Mouse (Mus musculus) brain, adult 2 months (tissue): ENCODE results near the gene Kcnq4.

Experiments used
- DNase-seq: peaks from one replicate; pipeline ENCODE4 v3.0.0; 2011; ENCODE audit warnings: low read depth, low spot score

Kcnq4 gene

DNA sequence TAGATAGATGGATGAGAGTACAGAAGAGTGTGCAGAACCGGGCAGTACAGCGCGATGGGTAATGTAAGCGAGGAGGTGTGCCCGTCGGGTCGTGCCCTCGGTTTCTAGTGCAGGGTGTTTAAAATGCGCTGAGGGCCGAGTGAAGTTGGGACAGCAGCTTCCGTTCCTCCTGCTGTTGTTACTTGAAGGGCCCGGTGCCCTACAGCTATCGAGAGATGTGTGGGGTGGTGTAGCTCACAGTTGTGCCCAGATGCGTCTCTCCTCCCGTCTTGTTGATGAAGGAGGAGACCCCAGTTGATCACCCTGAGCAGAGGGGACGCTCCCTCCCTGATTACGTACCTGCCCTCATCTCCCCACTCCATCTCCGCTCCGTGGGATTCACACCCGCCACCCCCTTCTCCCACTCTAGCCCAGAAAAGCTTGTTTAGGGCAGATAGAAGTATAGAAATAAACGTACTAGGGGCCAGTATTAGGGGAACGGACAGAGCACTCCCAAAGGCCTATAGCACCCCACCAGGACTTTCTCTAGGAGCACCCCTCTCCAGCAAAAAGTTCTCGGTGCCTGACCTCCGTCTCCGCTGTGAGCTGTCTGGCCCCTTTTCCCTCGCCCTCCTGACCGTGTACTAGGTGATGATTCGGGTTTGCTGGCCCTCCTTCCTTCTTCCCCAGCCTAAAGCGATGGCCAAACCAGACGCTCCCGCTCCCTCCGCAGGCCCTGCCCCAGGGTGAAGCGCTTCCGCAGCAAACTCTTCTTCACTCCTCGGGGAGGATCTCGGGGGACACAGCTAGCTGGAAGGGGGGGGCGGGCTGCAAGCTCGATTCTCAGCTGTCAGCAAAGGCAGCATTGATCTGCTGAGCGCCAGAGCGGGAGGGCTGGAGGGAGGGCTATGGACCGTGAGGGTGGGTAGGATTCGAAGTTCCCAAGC is at the start of gene Kcnq4:
Gene Kcnq4, minus strand, starts transcription at position 672 of the 926 bp plus-strand sequence.
- no peak for DNase-seq

DNA sequence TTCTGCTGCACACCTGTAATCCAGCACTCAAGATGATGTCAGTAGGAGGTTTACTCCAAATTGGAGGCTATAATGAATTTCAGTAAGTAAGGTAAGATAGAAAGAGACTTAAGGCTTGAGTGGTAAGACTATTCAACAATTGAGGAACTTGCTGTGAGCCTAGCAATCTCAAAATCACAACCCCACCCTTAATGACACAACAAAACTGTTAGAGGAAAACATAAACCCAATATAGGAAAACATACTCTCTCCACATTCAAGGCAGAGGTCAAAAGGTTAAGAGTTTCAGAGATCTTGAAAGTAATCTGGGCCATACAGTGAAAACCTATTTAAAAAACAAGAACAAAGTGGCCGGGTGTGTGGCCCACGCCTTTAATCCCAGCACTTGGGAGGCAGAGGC is 48.3 kb upstream of the Kcnq4 start:
- no peak for DNase-seq

DNA sequence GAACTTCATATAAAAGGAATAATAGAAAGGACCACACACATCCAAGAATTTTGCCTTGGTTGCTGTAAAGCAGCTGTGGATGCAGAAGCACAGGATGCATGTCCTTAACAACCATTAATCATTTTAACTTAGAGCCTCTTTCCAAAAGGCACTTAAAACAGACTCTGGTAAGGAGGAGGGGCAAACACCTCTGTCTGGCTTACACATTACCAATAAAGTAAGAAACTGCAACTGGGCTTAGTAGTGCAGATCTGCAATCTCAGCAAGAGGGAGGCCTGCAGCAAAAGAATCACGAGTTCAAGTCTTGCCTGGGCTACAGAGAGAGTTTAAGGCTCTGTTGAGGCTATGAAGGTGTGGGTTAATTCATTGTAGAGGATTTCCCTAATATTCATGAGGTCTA is 47.2 kb upstream of the Kcnq4 start:
- no peak for DNase-seq

DNA sequence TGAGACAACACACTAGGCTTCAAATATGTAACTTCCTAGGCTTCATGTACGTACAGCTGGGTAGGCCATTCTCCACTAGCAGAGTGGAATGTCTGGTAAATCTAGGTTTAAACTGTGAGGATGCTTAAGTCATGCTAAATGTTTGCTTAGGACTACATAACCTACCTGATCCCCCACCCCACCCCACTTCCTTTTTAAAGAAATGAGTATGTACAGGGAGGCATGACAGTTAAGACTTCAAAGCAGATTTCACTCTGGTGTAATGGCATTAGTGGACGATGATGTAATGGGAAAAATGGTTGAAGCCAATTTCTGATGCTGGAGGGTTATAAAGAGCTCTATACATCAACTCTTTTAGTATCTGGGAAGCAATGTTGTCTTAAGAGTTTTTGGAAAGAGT is 44.5 kb upstream of the Kcnq4 start:
- no peak for DNase-seq

DNA sequence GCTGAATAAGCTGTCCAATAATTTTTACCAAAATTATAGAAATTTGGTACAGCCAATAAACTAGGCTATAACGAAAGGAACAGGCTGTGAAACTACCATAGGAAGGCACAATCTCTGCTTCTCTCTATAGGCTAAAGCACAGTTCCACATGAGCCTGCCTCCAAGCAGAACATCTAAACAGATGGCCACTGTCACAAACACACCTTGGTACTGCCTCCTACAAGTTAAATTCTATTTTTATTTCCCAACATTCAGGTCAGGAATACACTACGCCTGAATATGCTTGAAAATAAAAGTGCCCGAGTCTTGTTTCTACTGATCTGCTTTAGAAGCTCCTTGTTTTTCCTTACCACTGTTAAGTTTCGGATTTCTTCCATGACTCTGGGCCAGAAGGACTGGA is 41.6 kb upstream of the Kcnq4 start:
- peak; percentile 86 for DNase-seq

DNA sequence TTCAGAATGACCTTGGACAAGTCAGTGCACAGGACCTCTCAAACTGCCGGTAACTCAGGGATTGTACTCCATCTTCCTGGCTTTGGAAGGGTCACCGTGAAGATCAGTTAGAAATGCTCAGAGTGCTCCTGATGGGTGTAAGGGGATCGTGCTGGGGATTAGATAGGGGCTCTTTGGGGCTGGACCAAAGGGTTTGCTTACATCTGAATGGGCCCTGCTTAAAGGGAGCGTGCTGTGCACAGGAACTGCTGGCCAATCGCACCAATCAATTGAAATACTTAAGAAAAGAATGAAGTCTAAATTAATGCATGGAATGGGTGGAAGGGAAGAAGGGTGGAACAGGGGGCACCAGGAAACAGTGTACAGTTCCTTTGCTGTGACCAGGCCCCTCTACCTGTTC is 7.4 kb upstream of the Kcnq4 start:
- no peak for DNase-seq

DNA sequence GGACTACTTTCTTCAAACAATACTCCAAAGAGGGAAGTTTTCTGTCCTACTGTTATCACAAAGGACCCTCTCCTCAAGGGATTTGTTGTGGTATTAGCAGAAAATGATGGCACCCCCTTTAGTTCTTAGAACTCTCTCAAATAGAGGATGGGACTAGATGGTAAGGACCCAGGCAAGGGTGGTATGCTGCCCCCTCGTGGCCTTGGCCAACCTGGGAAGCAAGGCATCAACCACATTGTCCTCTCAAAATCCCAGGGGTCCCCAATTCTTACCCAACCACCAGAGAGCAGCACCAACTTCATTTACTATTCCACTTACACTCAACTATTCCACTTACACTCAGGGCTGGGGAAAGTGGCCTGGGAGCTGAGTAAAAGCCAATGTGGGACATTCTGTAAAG is 6.9 kb upstream of the Kcnq4 start:
- peak; percentile 77 for DNase-seq

DNA sequence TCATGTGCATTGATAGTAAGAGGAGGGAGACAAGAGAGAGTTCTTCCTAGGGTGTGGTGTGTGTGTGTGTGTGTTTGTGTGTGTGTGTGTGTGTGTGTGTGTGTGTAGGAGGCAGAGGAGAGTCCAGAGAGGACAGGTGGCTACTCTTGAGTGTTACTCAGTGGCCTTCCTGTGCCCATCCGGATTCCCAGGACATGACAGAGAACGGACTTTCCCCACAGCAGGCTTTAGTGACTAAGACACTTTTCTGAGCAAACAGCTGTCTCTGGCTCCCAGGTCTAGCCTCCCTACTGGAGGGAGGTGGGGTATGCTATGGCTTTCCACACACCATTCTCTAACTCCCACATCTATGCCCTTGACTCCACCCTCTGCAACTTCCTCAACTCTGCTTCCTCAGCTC is 1.2 kb upstream of the Kcnq4 start:
- DNase-seq: no peak

DNA sequence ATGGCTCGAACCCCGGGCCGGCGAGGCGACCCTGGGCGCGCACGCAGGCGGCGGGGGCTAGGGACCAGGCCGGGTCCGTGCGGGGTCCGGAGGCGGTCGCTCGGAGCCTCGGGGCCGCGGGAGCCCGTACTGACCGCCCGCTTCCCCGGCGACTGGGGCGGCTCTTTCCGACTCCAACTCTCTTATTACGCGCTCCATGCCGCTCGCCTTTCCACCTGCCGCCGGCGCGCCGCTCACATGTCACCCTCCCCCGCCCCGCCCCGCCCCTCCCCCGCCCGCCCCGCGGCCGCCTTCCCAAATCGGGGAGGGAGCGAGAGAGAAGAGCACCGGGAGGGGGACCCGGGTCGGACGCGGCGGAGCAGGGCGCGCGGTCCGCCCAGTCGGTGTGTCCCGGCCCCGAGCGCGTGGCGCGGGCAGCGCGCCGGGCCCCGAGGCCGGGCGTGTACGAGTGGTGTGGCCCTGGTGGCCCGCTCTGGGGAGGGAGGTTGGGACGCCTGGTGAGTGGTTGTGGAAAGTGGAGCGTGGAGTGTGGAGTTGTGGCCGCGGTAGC is 1.1 kb downstream of the Kcnq4 start:
- no peak for DNase-seq

DNA sequence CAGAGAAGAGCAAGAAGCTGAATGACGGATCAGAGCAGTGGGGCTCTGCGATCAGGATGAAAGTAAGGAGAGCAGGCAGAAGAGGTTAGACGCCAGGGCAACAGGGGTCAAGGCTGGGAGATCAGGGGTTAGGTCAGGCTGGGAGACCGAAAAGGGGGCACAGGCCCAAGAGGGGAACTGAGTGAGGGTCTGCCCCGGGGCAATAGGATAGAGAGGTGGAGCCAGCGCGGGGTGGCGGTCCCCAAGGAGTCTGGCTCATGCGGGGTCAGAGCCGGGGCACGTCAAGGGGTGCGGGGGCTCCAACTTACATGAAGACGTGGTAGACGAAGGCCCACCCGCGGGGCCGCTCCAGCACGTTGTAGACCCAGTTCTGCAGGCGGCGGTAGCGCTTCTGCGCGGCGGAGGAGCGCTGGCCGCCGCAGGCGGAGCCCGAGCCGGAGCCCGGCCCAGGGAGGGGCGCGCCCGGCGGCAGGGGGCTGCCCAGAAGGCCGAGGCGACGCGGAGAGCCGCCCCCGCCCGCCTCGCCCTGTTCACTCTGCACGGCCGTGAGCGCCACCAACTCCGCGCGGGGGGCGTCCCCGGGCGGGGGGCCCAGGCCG is 1.8 kb downstream of the Kcnq4 start:
- no peak for DNase-seq

DNA sequence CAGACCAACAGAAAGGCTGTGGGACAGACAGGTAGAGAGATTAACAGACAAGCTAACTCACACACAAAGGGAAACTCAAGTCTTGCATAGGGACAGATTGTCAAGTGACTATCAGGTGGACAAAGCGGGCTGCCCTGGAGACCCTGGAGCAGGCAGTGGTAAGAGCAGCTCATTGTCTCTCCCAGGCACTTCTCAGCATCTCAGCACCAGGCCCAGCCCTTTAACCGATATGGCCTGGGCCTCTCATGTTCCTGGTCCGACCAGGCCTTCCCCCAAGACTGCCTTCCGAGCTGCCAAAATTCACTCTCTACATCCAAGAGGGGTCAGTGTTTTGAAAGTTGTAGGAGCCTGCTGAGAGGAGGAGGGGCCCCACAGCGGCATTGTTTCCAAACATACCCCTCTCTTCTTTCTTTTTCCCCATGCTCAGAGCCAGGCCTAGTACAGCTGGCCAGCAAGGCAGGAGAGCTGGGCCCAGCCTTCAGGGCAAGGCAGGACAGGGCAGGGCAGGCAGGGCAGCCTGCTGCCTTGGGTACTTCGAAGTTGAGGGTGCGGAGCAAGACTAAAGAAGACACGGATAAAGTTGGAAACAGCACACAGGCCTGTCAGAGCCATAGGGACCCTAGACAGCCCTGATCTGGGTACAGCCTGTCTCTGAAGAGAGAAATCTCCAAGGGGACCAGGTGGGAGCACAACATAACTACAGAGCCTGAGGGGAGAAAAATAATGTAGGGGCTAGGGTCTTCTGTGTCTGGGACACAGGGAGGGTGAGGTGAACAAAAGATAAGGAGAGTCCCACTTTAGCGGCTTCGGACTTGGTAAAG is 2.5 kb downstream of the Kcnq4 start:
- DNase-seq: no peak

DNA sequence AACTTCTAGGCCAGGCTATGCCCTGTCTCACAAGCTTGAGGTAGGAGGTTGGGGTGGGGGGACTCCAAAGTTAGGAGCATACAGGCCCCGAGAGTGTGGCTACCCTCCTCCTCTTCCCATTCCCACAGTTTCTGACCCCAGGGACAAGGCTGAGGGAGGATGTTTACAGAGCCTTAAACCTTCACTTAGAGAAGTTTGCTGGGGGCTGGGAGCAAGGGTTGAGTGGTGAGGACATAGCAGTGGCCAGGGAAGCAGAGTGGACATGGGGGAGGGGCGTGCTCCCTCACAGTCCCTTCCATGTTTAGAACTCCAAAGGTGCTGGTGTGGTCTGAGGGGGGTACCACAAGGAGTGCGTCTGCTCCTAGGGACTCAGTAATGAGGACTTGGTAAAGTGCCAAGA is 4.8 kb downstream of the Kcnq4 start:
- no peak for DNase-seq

DNA sequence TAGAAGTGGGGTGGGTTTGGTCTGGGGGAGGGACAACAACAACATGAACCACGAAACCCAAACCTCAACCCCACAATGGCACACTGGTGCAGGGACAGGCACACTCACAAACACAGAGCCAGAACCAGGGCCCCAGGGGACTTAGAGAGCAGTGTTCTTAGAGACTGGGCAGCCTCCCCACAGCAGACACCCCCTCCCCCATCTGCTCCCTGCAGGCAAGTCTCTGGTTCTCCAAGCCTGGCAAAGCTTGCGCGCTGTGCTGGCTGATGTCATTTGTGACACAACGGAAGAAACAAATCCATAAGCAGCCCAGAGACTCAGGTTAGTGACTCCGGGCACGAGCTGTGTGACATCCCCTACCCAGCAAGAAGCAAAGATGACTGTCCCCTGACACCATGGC is 7.1 kb downstream of the Kcnq4 start:
- DNase-seq: no peak

DNA sequence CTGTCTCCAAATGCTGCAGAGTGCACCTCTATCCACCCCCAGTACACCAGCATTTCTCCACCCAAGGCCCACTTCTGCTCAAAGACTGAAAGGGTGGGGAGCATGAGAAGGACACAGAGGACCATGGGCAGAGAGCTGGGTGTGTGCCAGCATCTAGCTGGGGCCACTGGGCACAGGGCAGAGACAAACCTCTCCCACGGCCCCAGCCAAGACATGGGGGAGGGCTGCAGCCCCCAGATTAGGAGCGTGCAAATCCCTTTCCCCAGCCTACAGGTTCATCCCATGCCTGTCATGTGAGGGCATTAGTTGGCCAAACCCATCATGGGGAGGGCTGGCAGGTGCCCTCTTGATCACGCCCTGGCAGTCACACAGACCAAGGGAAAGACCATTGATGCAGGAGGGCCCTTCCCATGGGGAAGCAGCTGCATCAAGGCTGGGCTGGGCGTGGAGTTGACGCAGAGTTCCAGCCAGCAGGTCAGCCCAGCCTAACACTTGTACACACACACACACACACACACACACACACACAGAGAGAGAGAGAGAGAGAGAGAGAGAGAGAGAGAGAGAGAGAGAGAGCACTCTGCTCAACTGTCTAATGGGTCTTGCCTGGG is 14.3 kb downstream of the Kcnq4 start:
- no peak for DNase-seq

DNA sequence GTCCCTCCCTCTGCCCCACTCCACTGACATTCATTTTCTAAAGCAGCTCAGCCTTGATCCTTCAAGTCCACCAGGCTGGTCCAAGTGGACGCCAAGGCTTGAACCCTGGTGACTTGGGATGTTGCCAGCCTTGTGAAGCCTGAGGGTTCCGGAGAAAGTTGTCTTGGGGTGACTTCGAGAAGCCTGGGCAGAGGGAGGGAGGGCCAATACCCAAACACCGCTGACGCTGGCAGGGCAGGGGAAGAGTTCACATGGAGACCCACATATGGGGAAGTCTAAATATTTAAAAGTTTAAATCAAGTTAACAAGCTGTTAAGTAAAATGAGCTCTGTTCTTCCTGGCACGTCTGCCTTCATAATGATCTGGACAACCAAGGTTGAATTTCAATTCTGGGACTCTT is 15.7 kb downstream of the Kcnq4 start:
- no peak for DNase-seq

DNA sequence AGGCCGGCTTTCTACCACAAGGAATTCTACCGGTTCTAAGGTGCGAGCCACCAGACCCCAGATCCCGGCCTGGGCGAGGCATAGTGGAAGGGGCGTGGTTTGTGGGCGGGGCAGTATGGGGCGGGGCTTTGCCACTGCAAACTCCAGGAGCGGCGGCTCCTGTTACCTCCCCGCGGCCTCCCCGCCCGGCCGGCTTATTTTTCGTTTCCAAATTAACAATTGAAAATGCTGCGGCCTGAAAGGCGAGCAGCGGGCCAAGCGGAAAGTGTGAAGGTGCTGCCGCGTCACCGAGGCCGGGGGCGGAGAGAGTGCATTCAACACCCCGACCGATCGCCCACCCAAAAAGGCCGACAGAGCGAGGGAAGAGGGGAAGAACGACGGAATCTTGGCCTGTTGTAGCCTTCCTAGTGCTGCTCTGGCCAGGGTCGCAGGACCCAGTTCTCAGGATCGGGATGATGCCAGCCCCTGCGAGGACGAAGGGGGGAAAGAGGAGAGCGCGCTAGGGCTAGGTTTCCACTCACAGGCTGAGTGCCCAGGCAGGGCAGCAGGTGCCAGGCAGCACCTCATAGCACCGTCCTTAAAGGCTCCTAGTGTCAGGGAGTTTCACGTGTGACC is 17.3 kb downstream of the Kcnq4 start:
- DNase-seq: peak; percentile 63

DNA sequence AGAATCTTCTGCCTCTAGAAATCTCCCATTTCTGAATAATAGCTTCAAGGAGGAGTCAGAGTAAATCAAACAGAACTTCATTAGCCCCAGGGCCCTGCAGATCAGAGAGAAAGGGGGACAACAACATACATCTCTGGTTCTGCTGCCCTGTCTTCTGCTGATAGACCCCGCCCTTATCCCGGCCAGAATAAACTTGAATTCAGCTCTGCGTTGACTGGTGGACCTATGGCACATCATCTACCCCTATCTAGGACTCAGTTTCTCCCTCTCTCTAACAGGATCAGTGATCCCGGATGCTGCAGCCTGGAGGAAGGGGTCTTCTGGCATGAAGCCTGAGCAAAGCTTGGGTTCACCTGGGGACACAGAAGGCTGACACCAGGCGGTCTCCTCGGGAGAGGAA is 17.8 kb downstream of the Kcnq4 start:
- DNase-seq: no peak

DNA sequence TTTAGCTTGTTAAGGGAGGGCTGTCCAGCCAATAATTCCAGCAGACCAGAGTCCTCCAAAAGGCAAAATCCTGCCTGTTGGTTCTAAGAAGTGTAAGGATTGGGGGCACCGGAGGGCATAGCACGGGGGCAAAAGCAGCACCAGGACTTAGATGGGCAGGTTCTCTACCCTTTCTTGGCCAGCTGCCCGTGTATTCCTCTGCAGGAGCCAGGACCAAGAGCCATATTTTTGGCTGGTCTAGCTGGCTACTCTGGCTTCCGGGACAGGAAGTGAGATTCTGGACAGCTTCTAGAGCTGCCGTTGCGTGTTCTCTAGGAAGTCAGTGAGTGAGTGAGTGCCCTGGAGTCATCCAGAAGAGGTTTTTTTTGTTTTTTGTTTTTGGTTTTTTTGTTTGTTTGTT is 18.3 kb downstream of the Kcnq4 start:
- DNase-seq: peak; percentile 80

DNA sequence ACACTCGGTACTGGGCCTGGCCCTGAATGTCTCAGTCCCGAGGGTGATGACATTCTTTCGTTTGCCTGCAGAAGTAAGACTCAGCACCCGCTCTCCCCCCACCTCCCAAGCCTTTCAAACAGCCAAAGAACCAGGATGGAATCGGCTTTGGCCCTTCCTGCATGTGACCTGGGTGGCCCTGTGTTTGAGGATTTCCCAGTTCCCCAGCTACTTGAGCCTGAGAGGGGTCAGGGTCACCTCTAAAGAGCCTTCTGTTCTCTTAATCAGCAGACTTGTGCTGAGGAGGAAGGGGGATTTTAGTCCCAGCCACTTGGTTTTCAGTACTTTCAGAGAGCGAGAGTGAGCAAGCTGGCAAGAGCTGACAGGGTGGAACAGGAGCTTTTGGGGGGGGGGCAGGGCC is 19.0 kb downstream of the Kcnq4 start:
- no peak for DNase-seq

DNA sequence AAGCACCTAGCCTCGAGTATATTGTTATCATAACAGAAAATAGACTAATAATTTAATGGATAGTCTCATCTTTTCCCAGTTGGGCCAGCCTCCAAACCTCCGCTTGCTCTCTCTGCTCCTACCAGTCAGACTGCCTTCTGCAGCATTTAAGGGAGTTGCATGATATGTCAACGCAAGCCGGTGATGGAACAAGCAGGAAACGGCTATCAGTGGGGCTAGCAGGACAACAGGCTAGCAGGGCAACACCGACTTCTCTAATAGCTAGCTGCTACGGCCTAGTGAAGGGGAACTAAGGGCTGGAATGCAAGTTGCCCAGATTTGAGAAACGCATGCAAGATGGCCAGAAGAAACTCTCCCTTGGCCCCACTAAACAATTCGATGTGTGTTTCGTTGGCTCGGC is 20.6 kb downstream of the Kcnq4 start:
- DNase-seq: no peak

DNA sequence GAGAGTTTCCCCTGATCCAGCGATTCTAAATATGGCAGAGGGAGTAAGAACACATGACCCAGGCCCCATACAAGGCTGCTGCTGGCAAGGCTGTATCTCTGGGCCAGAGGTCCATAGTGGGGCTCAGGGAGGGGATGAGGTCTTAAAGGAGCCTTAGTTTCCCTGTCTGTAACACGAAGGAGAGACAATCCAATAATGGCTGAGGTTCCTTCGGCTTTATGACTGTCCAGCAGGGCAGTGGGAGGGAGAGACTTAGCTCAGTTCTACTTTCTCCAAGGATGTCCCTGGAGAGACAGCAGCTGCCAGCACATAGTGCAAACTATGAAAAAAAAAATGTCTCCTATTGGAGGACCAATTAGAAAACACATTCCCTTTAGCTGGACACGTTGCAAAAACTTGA is 22.2 kb downstream of the Kcnq4 start:
- no peak for DNase-seq
